Mouse (Mus musculus) stomach, embryonic 15.5 days (tissue): Measurements from ENCODE around the gene Ntn1. TPM values are rescaled to one million over a fixed set of nuclear protein-coding genes. Genes with fewer than 3 reads are reported as not detected.

Experiments
- ATAC-seq: fragments of 200-750 bp; cut with Nextera tagmentation; 2 replicates; pipeline ENCODE4 v1.8.0; 2017; ENCODE audit warnings: low read depth, moderate number of reproducible peaks, moderate TSS enrichment; ENCODE audit not compliant: insufficient read depth, low FRiP score
- H3K27ac ChIP-seq: fragments of 300-500 bp; sonication (generic); 2 replicates; pipeline ENCODE4 v1.5.1; 2015; ENCODE audit warnings: mild to moderate bottlenecking, inconsistent platforms
- H3K27me3 ChIP-seq: fragments of 300-500 bp; sonication (generic); replicated peaks from 2 replicates; pipeline ENCODE4 v1.6.1; 2015; ENCODE audit warnings: inconsistent platforms
- H3K36me3 ChIP-seq: fragments of 300-500 bp; sonication (generic); 2 replicates; pipeline ENCODE4 v1.6.1; 2015; ENCODE audit warnings: inconsistent platforms
- H3K4me1 ChIP-seq: fragments of 300-500 bp; sonication (generic); 2 replicates; pipeline ENCODE4 v1.6.1; 2015; ENCODE audit warnings: inconsistent platforms
- H3K4me2 ChIP-seq: fragments of 300-500 bp; sonication (generic); 2 replicates; pipeline ENCODE4 v1.6.1; 2015; ENCODE audit warnings: mild to moderate bottlenecking, inconsistent platforms
- H3K4me3 ChIP-seq: fragments of 300-500 bp; sonication (generic); replicated peaks from 2 replicates; pipeline ENCODE4 v1.5.1; 2015; ENCODE audit warnings: inconsistent platforms
- H3K9ac ChIP-seq: fragments of 300-500 bp; sonication (generic); 2 replicates; pipeline ENCODE4 v1.6.1; 2015; ENCODE audit warnings: inconsistent platforms
- H3K9me3 ChIP-seq: fragments of 300-500 bp; sonication (generic); 2 replicates; pipeline ENCODE4 v1.6.1; 2016; ENCODE audit warnings: inconsistent platforms
- WGBS: fragments of 180-500 bp; shearing (Covaris S2); methylation state at CpG from one replicate; pipeline ENCODE4 v1.1.7; 2015; 5-methylcytosine and 5-hydroxymethylcytosine counted together
- polyA plus RNA-seq: library from polyadenylated mRNA; unstranded; fragments of >200 nt; fragmentation: Nextera tagmentation; extraction: Ambion mirVana; gene quantifications from 2 replicates; pipeline ENCODE4 v1.2.1, GENCODE M21; 2015

Ntn1 gene
- polyA plus RNA-seq, 1 experiment from 2014 or later = 16.1 TPM

GRCm38 (mm10) chr11:68308911-68309580, 91.6 kb downstream of the Ntn1 start:
- H3K9me3 ChIP-seq = no peaks in the 10 kb centered on the region
- no peak overlapping the region for H3K9ac ChIP-seq
- no peak for ATAC-seq
- H3K27ac ChIP-seq = no peak overlapping the region
- peaks cover 16% of the 10 kb centered on the region; the same call in 1 of the 2 replicates for H3K4me1 ChIP-seq
- no peak overlapping the region for H3K4me3 ChIP-seq
- no peak overlapping the region for H3K4me2 ChIP-seq
- WGBS = 41% methylated on average over 10 of the region's 10 CpGs
- no peaks in the 10 kb centered on the region for H3K36me3 ChIP-seq
- no peaks in the 10 kb centered on the region for H3K27me3 ChIP-seq

GRCm38 (mm10) chr11:68305997-68306396, 94.6 kb downstream of the Ntn1 start:
- H3K4me3 ChIP-seq = no peak overlapping the region
- WGBS = 60% methylated on average over 8 of the region's 8 CpGs
- no peak overlapping the region for H3K9ac ChIP-seq
- H3K36me3 ChIP-seq = no peaks in the 10 kb centered on the region
- H3K27me3 ChIP-seq = no peaks in the 10 kb centered on the region
- H3K4me2 ChIP-seq = no peak overlapping the region
- no peaks in the 10 kb centered on the region for H3K9me3 ChIP-seq
- ATAC-seq = no peak
- H3K4me1 ChIP-seq = peaks cover 6% of the 10 kb centered on the region; the same call in 1 of the 2 replicates
- no peak overlapping the region for H3K27ac ChIP-seq

GRCm38 (mm10) chr11:68302323-68302722, 98.3 kb downstream of the Ntn1 start:
- Histone ChIP-seq H3K4me3 (no peak overlapping the region), H3K9me3 (no peaks in the 10 kb centered on the region), H3K9ac (no peak overlapping the region), H3K27ac (no peak overlapping the region), H3K27me3 (no peaks in the 10 kb centered on the region), H3K4me2 (no peak overlapping the region), H3K36me3 (no peaks in the 10 kb centered on the region), H3K4me1 (no peaks in the 10 kb centered on the region)
- no peak for ATAC-seq
- WGBS = 73% methylated on average over 7 of the region's 7 CpGs

- Histone ChIP-seq H3K9me3 (no peaks in the 10 kb centered on the region), H3K4me3 (no peak overlapping the region), H3K36me3 (no peaks in the 10 kb centered on the region), H3K4me1 (no peaks in the 10 kb centered on the region), H3K9ac (no peak overlapping the region), H3K27ac (no peak overlapping the region), H3K4me2 (no peak overlapping the region), H3K27me3 (no peaks in the 10 kb centered on the region)
- ATAC-seq = no peak
- 88% methylated on average over 4 of the region's 4 CpGs for WGBS
These were observed 99.0 kb downstream of the Ntn1 start for GRCm38 (mm10) chr11:68301660-68302059.

- Histone ChIP-seq H3K36me3 (no peaks in the 10 kb centered on the region), H3K27ac (no peak overlapping the region), H3K9ac (no peak overlapping the region), H3K4me3 (no peak overlapping the region), H3K4me2 (no peak overlapping the region), H3K9me3 (no peaks in the 10 kb centered on the region), H3K4me1 (peaks cover 4% of the 10 kb centered on the region; the same call in 1 of the 2 replicates), H3K27me3 (no peaks in the 10 kb centered on the region)
- ATAC-seq = no peak
- 84% methylated on average over 5 of the region's 5 CpGs for WGBS
These were observed 105.1 kb downstream of the Ntn1 start for GRCm38 (mm10) chr11:68295474-68295873.

GRCm38 (mm10) chr11:68290631-68291030, 110.0 kb downstream of the Ntn1 start:
- Histone ChIP-seq H3K36me3 (no peaks in the 10 kb centered on the region), H3K9ac (no peak overlapping the region), H3K27ac (no peak overlapping the region), H3K4me3 (no peak overlapping the region), H3K9me3 (no peaks in the 10 kb centered on the region), H3K4me1 (peaks cover 14% of the 10 kb centered on the region), H3K27me3 (no peaks in the 10 kb centered on the region), H3K4me2 (no peak overlapping the region)
- WGBS = 65% methylated on average over 8 of the region's 8 CpGs
- ATAC-seq = no peak

GRCm38 (mm10) chr11:68287331-68287730, 113.3 kb downstream of the Ntn1 start:
- Histone ChIP-seq H3K27me3 (no peaks in the 10 kb centered on the region), H3K4me3 (no peak overlapping the region), H3K27ac (no peak overlapping the region), H3K9ac (no peak overlapping the region), H3K9me3 (no peaks in the 10 kb centered on the region), H3K4me1 (peaks cover 14% of the 10 kb centered on the region), H3K4me2 (no peak overlapping the region), H3K36me3 (no peaks in the 10 kb centered on the region)
- ATAC-seq = no peak
- 70% methylated on average over 5 of the region's 5 CpGs for WGBS

- Histone ChIP-seq H3K9me3 (no peaks in the 10 kb centered on the region), H3K4me2 (no peak overlapping the region), H3K27me3 (no peaks in the 10 kb centered on the region), H3K4me1 (peaks cover 14% of the 10 kb centered on the region), H3K4me3 (no peak overlapping the region), H3K9ac (no peak overlapping the region), H3K36me3 (no peaks in the 10 kb centered on the region), H3K27ac (peak overlapping the region; percentile 80)
- peak; percentile 51; the same call in 1 of the 2 replicates for ATAC-seq
- 32% methylated on average over 10 of the region's 10 CpGs for WGBS
These were observed 114.3 kb downstream of the Ntn1 start for GRCm38 (mm10) chr11:68286142-68286808.

- peak overlapping the region; percentile 80 for H3K27ac ChIP-seq
- peaks cover 17% of the 10 kb centered on the region for H3K4me1 ChIP-seq
- H3K9me3 ChIP-seq = no peaks in the 10 kb centered on the region
- H3K9ac ChIP-seq = no peak overlapping the region
- H3K4me2 ChIP-seq = no peak overlapping the region
- ATAC-seq = peak; percentile 68
- no peaks in the 10 kb centered on the region for H3K27me3 ChIP-seq
- no peaks in the 10 kb centered on the region for H3K36me3 ChIP-seq
- H3K4me3 ChIP-seq = no peak overlapping the region
- 29% methylated on average over 3 of the region's 3 CpGs for WGBS
These were observed 114.9 kb downstream of the Ntn1 start for GRCm38 (mm10) chr11:68285754-68286141.

GRCm38 (mm10) chr11:68280001-68280510, 120.6 kb downstream of the Ntn1 start:
- H3K36me3 ChIP-seq = no peaks in the 10 kb centered on the region
- no peak for ATAC-seq
- H3K9ac ChIP-seq = no peak overlapping the region
- WGBS = 52% methylated on average over 10 of the region's 10 CpGs
- no peak overlapping the region for H3K4me2 ChIP-seq
- no peaks in the 10 kb centered on the region for H3K9me3 ChIP-seq
- H3K4me3 ChIP-seq = no peak overlapping the region
- peaks cover 18% of the 10 kb centered on the region for H3K4me1 ChIP-seq
- H3K27me3 ChIP-seq = no peaks in the 10 kb centered on the region
- peak overlapping the region; percentile 9; the same call in 1 of the 2 replicates for H3K27ac ChIP-seq

- Histone ChIP-seq H3K4me2 (no peak overlapping the region), H3K36me3 (no peaks in the 10 kb centered on the region), H3K9ac (no peak overlapping the region), H3K4me3 (no peak overlapping the region), H3K4me1 (peaks cover 28% of the 10 kb centered on the region), H3K9me3 (no peaks in the 10 kb centered on the region), H3K27ac (no peak overlapping the region), H3K27me3 (no peaks in the 10 kb centered on the region)
- ATAC-seq = no peak
- WGBS = 40% methylated on average over 5 of the region's 7 CpGs
These were observed 123.7 kb downstream of the Ntn1 start for GRCm38 (mm10) chr11:68276945-68277344.

- Histone ChIP-seq H3K36me3 (no peaks in the 10 kb centered on the region), H3K9me3 (no peaks in the 10 kb centered on the region), H3K4me3 (no peak overlapping the region), H3K4me1 (peaks cover 13% of the 10 kb centered on the region), H3K4me2 (no peak overlapping the region), H3K27ac (no peak overlapping the region), H3K9ac (no peak overlapping the region), H3K27me3 (no peaks in the 10 kb centered on the region)
- no peak for ATAC-seq
- WGBS = 42% methylated on average over 10 of the region's 10 CpGs
These were observed 126.3 kb downstream of the Ntn1 start for GRCm38 (mm10) chr11:68274331-68274811.
